Mouse (Mus musculus): ENCODE results near the gene Catsper1.
A peak's percentile ranks its signal among the peaks of the same experiment; 100 is the strongest.

- no peak for TF ChIP-seq POLR2A (IDR thresholded peaks at IDR 0.05; ENCODE audit: low read depth, low read length)
- peak; percentile 66; the same call in 1 of the 2 replicates for TF ChIP-seq CTCF (IDR thresholded peaks at IDR 0.05; ENCODE audit: extremely low read depth, insufficient read depth, insufficient read length, insufficient replicate concordance)
Observed at GRCm38 (mm10) chr19:5337975-5338374, 2.4 kb downstream of the Catsper1 start.
